Mouse (Mus musculus) hindbrain, embryonic 11.5 days (tissue): ENCODE measurements around the gene Tigd2. TPM values are rescaled to one million over a fixed set of nuclear protein-coding genes. Genes with fewer than 3 reads are reported as not detected.
A peak's percentile ranks its signal among the peaks of the same experiment; 100 is the strongest.

ENCODE experiments used
- ATAC-seq: fragments of 200-750 bp; cut with Nextera tagmentation; 2 replicates; pipeline ENCODE4 v1.8.0; 2017; ENCODE audit warnings: mild to moderate bottlenecking, moderate TSS enrichment, moderate library complexity; ENCODE audit not compliant: low FRiP score
- DNase-seq: peaks from one replicate; pipeline ENCODE4 v3.0.0-alpha.2; 2015; ENCODE audit warnings: low spot score
- H3K27ac ChIP-seq: fragments of 300-500 bp; sonication (generic); 2 replicates; pipeline ENCODE4 v1.5.1; 2014; ENCODE audit warnings: mild to moderate bottlenecking, low read depth, low read length
- H3K27me3 ChIP-seq: fragments of 300-500 bp; sonication (generic); 2 replicates; pipeline ENCODE4 v1.6.1; 2014; ENCODE audit warnings: mild to moderate bottlenecking, low read length, moderate library complexity, mixed read lengths; ENCODE audit not compliant: control insufficient read depth, insufficient read depth
- H3K36me3 ChIP-seq: fragments of 300-500 bp; sonication (generic); 2 replicates; pipeline ENCODE4 v1.6.1; 2014; ENCODE audit warnings: mild to moderate bottlenecking, low read length, moderate library complexity, mixed read lengths; ENCODE audit not compliant: control insufficient read depth, insufficient read depth
- H3K4me1 ChIP-seq: fragments of 300-500 bp; sonication (generic); replicated peaks from 2 replicates; pipeline ENCODE4 v1.6.1; 2014; ENCODE audit warnings: low read length, mixed read lengths; ENCODE audit not compliant: control insufficient read depth, insufficient read depth
- H3K4me2 ChIP-seq: fragments of 300-500 bp; sonication (generic); replicated peaks from 2 replicates; pipeline ENCODE4 v1.6.1; 2014; ENCODE audit warnings: mild to moderate bottlenecking, low read depth, low read length
- H3K4me3 ChIP-seq: fragments of 300-500 bp; sonication (generic); 2 replicates; pipeline ENCODE4 v1.5.1; 2014; ENCODE audit warnings: low read depth, low read length
- H3K9ac ChIP-seq: fragments of 300-500 bp; sonication (generic); 2 replicates; pipeline ENCODE4 v1.6.1; 2014; ENCODE audit warnings: low read depth, low read length
- H3K9me3 ChIP-seq: fragments of 300-500 bp; sonication (generic); 2 replicates; pipeline ENCODE4 v1.6.1; 2016; ENCODE audit warnings: low read length; ENCODE audit not compliant: control insufficient read depth
- WGBS: fragments of 180-500 bp; shearing (Covaris S2); extraction: QIAGEN DNeasy Blood & Tissue Kit; methylation state at CpG from one replicate; pipeline ENCODE4 v1.1.7; 2014; 5-methylcytosine and 5-hydroxymethylcytosine counted together
- polyA plus RNA-seq: library from polyadenylated mRNA; unstranded; fragments of >200 nt; fragmentation: Nextera tagmentation; extraction: Ambion mirVana; gene quantifications from 2 replicates; pipeline ENCODE4 v1.2.1, GENCODE M21; 2014

Gene Tigd2
- polyA plus RNA-seq = 10.2 and 13.2 TPM in 2 replicates

GRCm38 (mm10) chr6:59208685-59209298 is at the start of gene Tigd2:
TSS of gene Tigd2 (plus strand) at chr6:59208870.
- H3K4me1 ChIP-seq = 0 out of 2 replicates have a peak, but pooled peaks cover 2% of the 10 kb centered on the region
- H3K9me3 ChIP-seq = no peaks in the 10 kb centered on the region
- peak within 1 kb of the TSS; percentile 59 for H3K4me3 ChIP-seq
- H3K9ac ChIP-seq = peak within 1 kb of the TSS; percentile 77
- H3K27ac ChIP-seq = peak within 1 kb of the TSS; percentile 51
- under 1% methylated on average over 53 of the region's 62 CpGs for WGBS
- H3K27me3 ChIP-seq = no peaks in the 10 kb centered on the region
- ATAC-seq (peak; percentile 97), DNase-seq (peak; percentile 95)
- no peaks in the 10 kb centered on the region for H3K36me3 ChIP-seq
- peak within 1 kb of the TSS; percentile 46 for H3K4me2 ChIP-seq

- Histone ChIP-seq H3K4me3 (no peak overlapping the region), H3K9me3 (no peaks in the 10 kb centered on the region), H3K4me1 (no peaks in the 10 kb centered on the region), H3K36me3 (no peaks in the 10 kb centered on the region), H3K9ac (no peak overlapping the region), H3K4me2 (no peak overlapping the region), H3K27ac (no peak overlapping the region), H3K27me3 (no peaks in the 10 kb centered on the region)
- ATAC-seq = no peak
- 90% methylated on average over 4 of the region's 4 CpGs for WGBS
- DNase-seq = no peak
Observed at GRCm38 (mm10) chr6:59161801-59162478, 46.7 kb upstream of the Tigd2 start.

- Histone ChIP-seq H3K9me3 (no peaks in the 10 kb centered on the region), H3K27ac (no peak overlapping the region), H3K27me3 (no peaks in the 10 kb centered on the region), H3K36me3 (no peaks in the 10 kb centered on the region), H3K4me3 (no peak overlapping the region), H3K4me2 (no peak overlapping the region), H3K9ac (no peak overlapping the region), H3K4me1 (no peaks in the 10 kb centered on the region)
- DNase-seq (no peak), ATAC-seq (no peak)
- WGBS = 93% methylated on average over 2 of the region's 2 CpGs
Observed at GRCm38 (mm10) chr6:59162887-59163286, 45.8 kb upstream of the Tigd2 start.

GRCm38 (mm10) chr6:59163407-59163806 is 45.3 kb upstream of the Tigd2 start:
- 91% methylated on average over 3 of the region's 3 CpGs for WGBS
- Histone ChIP-seq H3K4me1 (no peaks in the 10 kb centered on the region), H3K27me3 (no peaks in the 10 kb centered on the region), H3K4me3 (no peak overlapping the region), H3K9me3 (no peaks in the 10 kb centered on the region), H3K9ac (no peak overlapping the region), H3K27ac (no peak overlapping the region), H3K4me2 (no peak overlapping the region), H3K36me3 (no peaks in the 10 kb centered on the region)
- DNase-seq (no peak), ATAC-seq (no peak)

GRCm38 (mm10) chr6:59168939-59169338 is 39.7 kb upstream of the Tigd2 start:
- 9% methylated on average over 2 of the region's 2 CpGs for WGBS
- ATAC-seq (no peak), DNase-seq (no peak)
- Histone ChIP-seq H3K9me3 (no peaks in the 10 kb centered on the region), H3K27me3 (no peaks in the 10 kb centered on the region), H3K4me3 (no peak overlapping the region), H3K36me3 (no peaks in the 10 kb centered on the region), H3K4me2 (no peak overlapping the region), H3K9ac (no peak overlapping the region), H3K4me1 (no peaks in the 10 kb centered on the region), H3K27ac (no peak overlapping the region)

GRCm38 (mm10) chr6:59171230-59171629 is 37.4 kb upstream of the Tigd2 start:
- Histone ChIP-seq H3K9me3 (no peaks in the 10 kb centered on the region), H3K4me3 (no peak overlapping the region), H3K27me3 (no peaks in the 10 kb centered on the region), H3K4me2 (no peak overlapping the region), H3K9ac (no peak overlapping the region), H3K36me3 (no peaks in the 10 kb centered on the region), H3K27ac (no peak overlapping the region), H3K4me1 (no peaks in the 10 kb centered on the region)
- DNase-seq (no peak), ATAC-seq (no peak)
- whole genome bisulfite sequencing = 93% methylated on average over 3 of the region's 3 CpGs

- DNase-seq (no peak), ATAC-seq (no peak)
Observed at GRCm38 (mm10) chr6:59173940-59174339, 34.7 kb upstream of the Tigd2 start.

GRCm38 (mm10) chr6:59178051-59178450 is 30.6 kb upstream of the Tigd2 start:
- Histone ChIP-seq H3K9ac (no peak overlapping the region), H3K4me2 (no peak overlapping the region), H3K4me3 (no peak overlapping the region), H3K27me3 (no peaks in the 10 kb centered on the region), H3K4me1 (no peaks in the 10 kb centered on the region), H3K36me3 (no peaks in the 10 kb centered on the region), H3K27ac (no peak overlapping the region), H3K9me3 (no peaks in the 10 kb centered on the region)
- WGBS = 91% methylated on average over 3 of the region's 3 CpGs
- DNase-seq = no peak
- no peak for ATAC-seq

More at GRCm38 (mm10) chr6:59173940-59174339, 34.7 kb upstream of the Tigd2 start:
- Histone ChIP-seq H3K4me3 (no peak overlapping the region), H3K36me3 (no peaks in the 10 kb centered on the region), H3K9ac (no peak overlapping the region), H3K27ac (no peak overlapping the region), H3K27me3 (no peaks in the 10 kb centered on the region), H3K4me2 (no peak overlapping the region), H3K4me1 (no peaks in the 10 kb centered on the region), H3K9me3 (no peaks in the 10 kb centered on the region)
- 76% methylated on average over 1 of the region's 1 CpGs for WGBS
